Mouse (Mus musculus): ENCODE results near the gene Agpat4. TPM values are rescaled to one million over a fixed set of nuclear protein-coding genes. Genes with fewer than 3 reads are reported as not detected.

The Agpat4 gene
- polyA plus RNA-seq, 1 experiment = 7.4 TPM

DNA sequence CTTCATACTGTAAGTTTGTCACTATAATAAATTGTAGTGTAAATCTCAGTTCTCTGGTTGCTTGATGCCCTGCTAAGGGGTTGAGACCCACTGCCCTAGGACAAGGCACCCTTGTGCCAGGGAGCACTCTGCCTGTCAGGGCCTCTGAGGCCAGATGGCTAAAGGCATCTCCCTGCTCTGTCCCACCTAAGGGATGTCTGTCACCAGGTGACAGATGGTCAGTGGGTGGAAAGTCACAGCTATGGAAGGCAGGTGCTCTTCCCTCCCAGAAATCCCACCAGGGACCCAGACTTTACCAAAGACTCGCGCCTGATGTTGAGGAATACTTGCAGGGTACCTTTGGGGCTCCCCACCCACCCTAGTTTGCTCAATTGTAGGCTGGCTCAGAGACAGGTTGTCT, 42.0 kb downstream of the Agpat4 start:
- DNase-seq = no peak
- no peak for TF ChIP-seq CTCF (conservative IDR thresholded peaks at IDR 0.05; ENCODE audit: insufficient read depth, insufficient read length, low read depth, low read length)
- no peak for TF ChIP-seq POLR2A (IDR thresholded peaks at IDR 0.05; ENCODE audit: low read depth, low read length)
- Histone ChIP-seq H3K36me3 (ENCODE audit: control insufficient read depth, insufficient read depth, low read length) (no peaks in the 10 kb centered on the region), H3K4me3 (ENCODE audit: insufficient read depth, low read depth, low read length) (no peak overlapping the region), H3K27ac (ENCODE audit: insufficient read depth, low read depth, low read length) (no peak overlapping the region), H3K27me3 (replicated peaks; ENCODE audit: control insufficient read depth, insufficient read depth, low read length) (no peaks in the 10 kb centered on the region), H3K4me1 (ENCODE audit: control insufficient read depth, insufficient read depth, low read length) (no peaks in the 10 kb centered on the region)
- 96% methylated on average over 2 of the region's 2 CpGs for WGBS

DNA sequence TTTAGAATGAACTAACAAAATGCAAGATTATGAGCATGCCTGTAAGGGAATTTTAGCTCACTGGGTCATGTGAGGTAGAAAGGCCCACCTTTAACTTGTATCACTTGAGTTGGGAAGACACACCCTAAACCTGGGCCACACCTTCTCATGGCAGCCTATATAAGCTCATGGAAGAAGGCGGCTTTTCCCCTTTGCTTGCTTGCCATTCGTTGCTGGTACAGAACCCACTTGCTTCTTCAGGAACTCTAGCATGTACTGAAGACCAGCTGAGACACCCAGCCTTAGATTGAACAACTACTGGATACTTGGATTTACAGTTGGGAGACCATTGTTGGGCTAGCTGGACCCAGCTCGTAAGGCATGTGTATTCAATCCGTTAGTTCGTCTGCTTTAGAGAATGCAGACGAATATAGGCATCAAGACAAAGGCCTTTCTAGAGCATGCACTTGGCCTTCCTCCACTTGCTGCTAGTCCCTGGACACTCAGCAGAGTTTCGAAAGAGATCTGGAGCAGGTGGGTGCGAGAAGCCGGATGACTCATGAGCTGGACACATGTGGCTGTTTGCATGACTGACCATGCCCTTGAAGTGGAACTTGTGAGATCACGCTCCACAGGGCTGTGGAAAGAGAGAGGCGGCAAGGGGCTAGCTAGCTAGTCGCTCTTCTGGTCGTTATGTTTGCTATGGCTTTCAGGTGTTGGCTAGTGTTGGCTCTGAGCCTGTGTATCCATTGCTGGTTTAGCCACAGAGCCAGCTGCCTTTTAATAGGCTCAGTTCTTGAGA, 42.7 kb downstream of the Agpat4 start:
- 67% methylated on average over 13 of the region's 13 CpGs for WGBS
- no peak for TF ChIP-seq CTCF (conservative IDR thresholded peaks at IDR 0.05; ENCODE audit: insufficient read depth, insufficient read length, low read depth, low read length)
- TF ChIP-seq POLR2A (IDR thresholded peaks at IDR 0.05; ENCODE audit: low read depth, low read length) = no peak
- Histone ChIP-seq H3K4me1 (ENCODE audit: control insufficient read depth, insufficient read depth, low read length) (no peaks in the 10 kb centered on the region), H3K36me3 (ENCODE audit: control insufficient read depth, insufficient read depth, low read length) (no peaks in the 10 kb centered on the region), H3K27ac (ENCODE audit: insufficient read depth, low read depth, low read length) (no peak overlapping the region), H3K27me3 (replicated peaks; ENCODE audit: control insufficient read depth, insufficient read depth, low read length) (no peaks in the 10 kb centered on the region), H3K4me3 (ENCODE audit: insufficient read depth, low read depth, low read length) (no peak overlapping the region)
- no peak for DNase-seq

GRCm38 (mm10) chr17:12161877-12162276, 43.4 kb downstream of the Agpat4 start:
- H3K4me1 ChIP-seq (ENCODE audit: control insufficient read depth, insufficient read depth, low read length) = no peaks in the 10 kb centered on the region
- no peaks in the 10 kb centered on the region for H3K36me3 ChIP-seq (ENCODE audit: control insufficient read depth, insufficient read depth, low read length)
- no peak overlapping the region for H3K27ac ChIP-seq (ENCODE audit: insufficient read depth, low read depth, low read length)
- no peak for DNase-seq
- no peaks in the 10 kb centered on the region for H3K27me3 ChIP-seq (replicated peaks; ENCODE audit: control insufficient read depth, insufficient read depth, low read length)
- H3K4me3 ChIP-seq (ENCODE audit: insufficient read depth, low read depth, low read length) = no peak overlapping the region
- WGBS = 94% methylated on average over 7 of the region's 7 CpGs
- no peak for TF ChIP-seq POLR2A (IDR thresholded peaks at IDR 0.05; ENCODE audit: low read depth, low read length)
- TF ChIP-seq CTCF (conservative IDR thresholded peaks at IDR 0.05; ENCODE audit: insufficient read depth, insufficient read length, low read depth, low read length) = no peak

DNA sequence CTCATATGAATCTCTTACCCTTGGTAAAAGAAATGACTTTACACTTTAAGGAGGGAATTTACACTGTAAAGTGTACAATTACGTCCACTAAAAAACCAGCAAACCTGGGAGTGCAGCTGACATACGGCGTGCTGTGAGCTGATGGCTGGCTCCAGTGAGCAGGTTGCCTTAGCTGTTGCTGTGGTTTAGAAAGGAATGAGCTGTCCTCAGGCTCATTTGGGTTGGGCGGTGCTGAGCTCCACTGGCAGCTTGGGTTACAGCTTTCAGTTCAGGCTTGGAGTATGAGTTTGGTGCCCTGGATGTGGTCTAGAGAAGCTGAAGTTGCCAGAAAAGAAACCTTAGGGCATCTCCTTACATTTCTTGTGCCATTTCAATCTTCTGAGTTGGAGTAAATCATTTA, 44.3 kb downstream of the Agpat4 start:
- Histone ChIP-seq H3K4me1 (ENCODE audit: control insufficient read depth, insufficient read depth, low read length) (no peaks in the 10 kb centered on the region), H3K27me3 (replicated peaks; ENCODE audit: control insufficient read depth, insufficient read depth, low read length) (no peaks in the 10 kb centered on the region), H3K4me3 (ENCODE audit: insufficient read depth, low read depth, low read length) (no peak overlapping the region), H3K36me3 (ENCODE audit: control insufficient read depth, insufficient read depth, low read length) (no peaks in the 10 kb centered on the region), H3K27ac (ENCODE audit: insufficient read depth, low read depth, low read length) (no peak overlapping the region)
- WGBS = 70% methylated on average over 4 of the region's 4 CpGs
- TF ChIP-seq POLR2A (IDR thresholded peaks at IDR 0.05; ENCODE audit: low read depth, low read length) (no peak), CTCF (conservative IDR thresholded peaks at IDR 0.05; ENCODE audit: insufficient read depth, insufficient read length, low read depth, low read length) (no peak)
- no peak for DNase-seq

DNA sequence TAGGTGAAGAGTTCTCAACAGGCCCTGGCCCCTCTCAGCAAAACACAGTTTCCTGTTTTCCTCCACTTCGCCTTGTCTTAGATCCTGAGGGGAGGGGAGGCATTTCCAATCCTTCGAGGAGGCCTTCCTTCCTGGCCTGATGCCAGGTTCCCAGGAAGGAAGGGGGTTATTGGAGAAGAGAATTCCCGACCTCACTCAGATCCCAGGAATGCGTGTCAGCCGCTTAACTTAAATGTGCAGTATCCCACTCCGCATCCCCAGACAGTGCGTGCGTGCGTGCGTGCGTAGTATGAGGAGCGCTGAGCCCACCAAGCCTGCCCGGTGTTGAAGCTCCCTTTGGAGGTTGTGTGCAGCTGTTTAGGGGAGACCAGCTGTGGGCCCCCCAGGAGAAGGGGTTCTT, 44.9 kb downstream of the Agpat4 start:
- Histone ChIP-seq H3K4me3 (ENCODE audit: insufficient read depth, low read depth, low read length) (no peak overlapping the region), H3K27me3 (replicated peaks; ENCODE audit: control insufficient read depth, insufficient read depth, low read length) (no peaks in the 10 kb centered on the region), H3K4me1 (ENCODE audit: control insufficient read depth, insufficient read depth, low read length) (0 out of 2 replicates have a peak, but pooled peaks cover 3% of the 10 kb centered on the region), H3K36me3 (ENCODE audit: control insufficient read depth, insufficient read depth, low read length) (no peaks in the 10 kb centered on the region), H3K27ac (ENCODE audit: insufficient read depth, low read depth, low read length) (no peak overlapping the region)
- DNase-seq = no peak
- 65% methylated on average over 13 of the region's 13 CpGs for WGBS
- TF ChIP-seq CTCF (conservative IDR thresholded peaks at IDR 0.05; ENCODE audit: insufficient read depth, insufficient read length, low read depth, low read length) = no peak
- no peak for TF ChIP-seq POLR2A (IDR thresholded peaks at IDR 0.05; ENCODE audit: low read depth, low read length)

DNA sequence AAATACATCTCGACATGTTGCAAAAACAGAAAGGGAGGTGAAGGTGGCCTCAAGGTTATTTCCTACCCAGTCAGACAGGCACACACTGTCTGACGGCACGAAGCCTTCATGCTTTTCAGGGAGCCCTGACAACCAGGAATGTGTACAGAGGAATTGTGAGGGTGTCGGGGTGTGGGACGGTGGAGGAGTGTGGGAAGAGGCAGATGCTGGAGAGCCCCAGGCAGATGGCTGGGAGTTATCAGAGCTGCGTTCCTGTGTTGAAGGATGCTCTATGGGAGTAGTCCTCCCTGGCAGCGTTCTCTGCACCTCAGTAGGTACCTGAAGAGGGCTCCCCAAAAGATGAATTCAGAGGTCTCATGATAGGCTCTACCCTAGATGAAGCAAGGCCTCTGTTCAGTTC, 45.4 kb downstream of the Agpat4 start:
- Histone ChIP-seq H3K4me3 (ENCODE audit: insufficient read depth, low read depth, low read length) (no peak overlapping the region), H3K27me3 (replicated peaks; ENCODE audit: control insufficient read depth, insufficient read depth, low read length) (no peaks in the 10 kb centered on the region), H3K27ac (ENCODE audit: insufficient read depth, low read depth, low read length) (no peak overlapping the region), H3K36me3 (ENCODE audit: control insufficient read depth, insufficient read depth, low read length) (no peaks in the 10 kb centered on the region), H3K4me1 (ENCODE audit: control insufficient read depth, insufficient read depth, low read length) (0 out of 2 replicates have a peak, but pooled peaks cover 3% of the 10 kb centered on the region)
- TF ChIP-seq CTCF (conservative IDR thresholded peaks at IDR 0.05; ENCODE audit: insufficient read depth, insufficient read length, low read depth, low read length) (no peak), POLR2A (IDR thresholded peaks at IDR 0.05; ENCODE audit: low read depth, low read length) (no peak)
- DNase-seq = no peak
- 82% methylated on average over 7 of the region's 7 CpGs for WGBS

DNA sequence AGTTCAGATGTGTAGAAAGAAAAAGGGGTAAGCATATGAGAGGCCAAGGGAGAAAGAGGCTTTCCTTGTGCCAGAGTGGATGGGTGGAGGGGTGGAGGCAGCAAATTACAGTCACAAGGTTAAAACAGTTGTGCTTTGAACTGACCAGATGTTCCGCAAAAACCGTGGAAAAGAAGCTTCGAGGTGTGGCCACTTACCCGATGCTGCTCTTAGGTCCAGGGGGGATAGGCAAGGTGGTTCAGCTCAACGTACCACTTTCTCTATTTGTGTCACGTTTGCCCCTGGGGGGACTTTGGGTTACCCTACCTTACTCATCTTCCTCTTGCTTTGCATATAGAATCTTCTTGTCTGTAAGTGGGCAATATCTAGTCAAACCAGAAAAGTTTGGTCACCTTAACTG, 46.0 kb downstream of the Agpat4 start:
- no peak overlapping the region for H3K4me3 ChIP-seq (ENCODE audit: insufficient read depth, low read depth, low read length)
- 93% methylated on average over 6 of the region's 6 CpGs for WGBS

More for the DNA sequence above, 46.0 kb downstream of the Agpat4 start:
- Histone ChIP-seq H3K36me3 (ENCODE audit: control insufficient read depth, insufficient read depth, low read length) (no peaks in the 10 kb centered on the region), H3K27ac (ENCODE audit: insufficient read depth, low read depth, low read length) (no peak overlapping the region), H3K27me3 (replicated peaks; ENCODE audit: control insufficient read depth, insufficient read depth, low read length) (no peaks in the 10 kb centered on the region), H3K4me1 (ENCODE audit: control insufficient read depth, insufficient read depth, low read length) (0 out of 2 replicates have a peak, but pooled peaks cover 3% of the 10 kb centered on the region)
- no peak for DNase-seq
- TF ChIP-seq CTCF (conservative IDR thresholded peaks at IDR 0.05; ENCODE audit: insufficient read depth, insufficient read length, low read depth, low read length) (no peak), POLR2A (IDR thresholded peaks at IDR 0.05; ENCODE audit: low read depth, low read length) (no peak)

All from kidney, adult 2 months (tissue).